Mouse (Mus musculus) limb, embryonic 14.5 days (tissue): Measurements from ENCODE around the gene Ly6g6d. TPM values are rescaled to one million over a fixed set of nuclear protein-coding genes. Genes with fewer than 3 reads are reported as not detected.

ENCODE experiments used
- ATAC-seq: fragments of 200-750 bp; cut with Nextera tagmentation; 2 replicates; pipeline ENCODE4 v1.8.0; 2017; ENCODE audit warnings: low read depth, moderate number of reproducible peaks, moderate TSS enrichment; ENCODE audit not compliant: low FRiP score
- DNase-seq: peaks from one replicate; pipeline ENCODE4 v3.0.0-alpha.2; 2015; ENCODE audit warnings: low spot score
- H3K27ac ChIP-seq: fragments of 300-500 bp; sonication (generic); replicated peaks from 2 replicates; pipeline ENCODE4 v1.5.1; 2014; ENCODE audit warnings: low read depth, mild to moderate bottlenecking, low read length, moderate library complexity, mixed read lengths
- H3K27me3 ChIP-seq: fragments of 300-500 bp; sonication (generic); 2 replicates; pipeline ENCODE4 v1.6.1; 2014; ENCODE audit warnings: low read length, mixed read lengths; ENCODE audit not compliant: control insufficient read depth, insufficient read depth
- H3K36me3 ChIP-seq: fragments of 300-500 bp; sonication (generic); 2 replicates; pipeline ENCODE4 v1.6.1; 2014; ENCODE audit warnings: mild to moderate bottlenecking, low read length, moderate library complexity, mixed read lengths; ENCODE audit not compliant: control insufficient read depth, insufficient read depth
- H3K4me1 ChIP-seq: fragments of 300-500 bp; sonication (generic); 2 replicates; pipeline ENCODE4 v1.6.1; 2014; ENCODE audit warnings: antibody characterized with exemption, low read length, mixed read lengths; ENCODE audit not compliant: control insufficient read depth, insufficient read depth
- H3K4me2 ChIP-seq: fragments of 300-500 bp; sonication (generic); replicated peaks from 2 replicates; pipeline ENCODE4 v1.6.1; 2014; ENCODE audit warnings: low read depth, mild to moderate bottlenecking, low read length, moderate library complexity; ENCODE audit not compliant: severe bottlenecking
- H3K4me3 ChIP-seq: fragments of 300-500 bp; sonication (generic); replicated peaks from 2 replicates; pipeline ENCODE4 v1.5.1; 2014; ENCODE audit warnings: low read length
- H3K9ac ChIP-seq: fragments of 300-500 bp; sonication (generic); 2 replicates; pipeline ENCODE4 v1.6.1; 2014; ENCODE audit warnings: mild to moderate bottlenecking, low read depth, low read length, moderate library complexity; ENCODE audit not compliant: severe bottlenecking
- H3K9me3 ChIP-seq: fragments of 300-500 bp; sonication (generic); 2 replicates; pipeline ENCODE4 v1.6.1; 2016; ENCODE audit warnings: low read length; ENCODE audit not compliant: control insufficient read depth
- POLR2A ChIP-seq: fragments of 200-500 bp; IDR thresholded peaks from 2 replicates; pipeline ENCODE4 v1.8.0; 2012; ENCODE audit warnings: inconsistent platforms, mild to moderate bottlenecking, moderate library complexity, borderline replicate concordance; ENCODE audit not compliant: insufficient read depth, insufficient read length; ENCODE audit errors: extremely low read depth
- WGBS: fragments of 180-500 bp; shearing (Covaris S2); extraction: QIAGEN DNeasy Blood & Tissue Kit; methylation state at CpG from one replicate; pipeline ENCODE4 v1.1.7; 2014; 5-methylcytosine and 5-hydroxymethylcytosine counted together
- polyA plus RNA-seq, 2 experiments: library from polyadenylated mRNA; depleted of rRNA in 1 of 2; stranded (reverse) in 1 of 2; unstranded in 1 of 2; fragments of >200 nt; fragmentation: Nextera tagmentation in 1 of 2; extraction: Ambion mirVana in 1 of 2; gene quantifications; 2 replicates each; pipeline versions ENCODE4 v1.2.1 to v1.2.3; 2012 to 2014

The Ly6g6d gene
- polyA plus RNA-seq, 2 experiments = 2.0 to 2.3 TPM

GRCm38 (mm10) chr17:35027277-35028068, 50.4 kb downstream of the Ly6g6d start, which contains the start of gene Sapcd1:
Gene Sapcd1, minus strand, starts transcription at chr17:35028016.
- Histone ChIP-seq H3K27ac (peak within 1 kb of the TSS; percentile 61), H3K4me2 (peak within 1 kb of the TSS; percentile 8; the same call in 1 of the 2 replicates), H3K4me3 (peak within 1 kb of the TSS; percentile 7), H3K27me3 (no peaks in the 10 kb centered on the region), H3K4me1 (peaks cover 13% of the 10 kb centered on the region; the same call in 1 of the 2 replicates), H3K9me3 (no peaks in the 10 kb centered on the region), H3K36me3 (no peaks in the 10 kb centered on the region), H3K9ac (0 out of 2 replicates have a peak within 1 kb of the TSS, but pooled peaks have one; percentile 34)
- WGBS = 34% methylated on average over 13 of the region's 13 CpGs
- TF ChIP-seq POLR2A = no peak
- ATAC-seq (peak; percentile 77), DNase-seq (peak; percentile 73)

DNA sequence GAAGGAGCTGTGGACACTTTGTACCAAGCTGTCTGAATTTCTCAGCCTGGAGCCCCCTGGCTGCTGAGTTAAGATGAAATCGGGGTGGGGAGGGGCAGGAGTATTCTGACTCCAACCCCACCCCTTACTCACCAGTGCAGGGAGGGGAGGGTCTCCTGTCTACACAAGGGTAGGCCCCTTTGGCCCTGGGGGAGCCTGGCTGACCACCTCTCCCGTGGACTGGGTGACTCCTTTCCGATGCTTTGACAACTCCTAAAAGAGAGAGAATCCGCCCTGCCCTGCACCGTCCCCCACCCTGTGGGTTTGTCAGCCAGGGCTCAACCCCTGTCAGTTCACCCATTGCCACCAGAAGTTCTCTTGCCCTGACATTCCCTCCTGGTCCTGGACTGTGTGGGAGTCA, 51.7 kb downstream of the Ly6g6d start:
- no peak for TF ChIP-seq POLR2A
- no peaks in the 10 kb centered on the region for H3K9me3 ChIP-seq
- DNase-seq (no peak), ATAC-seq (no peak)
- H3K27ac ChIP-seq = no peak overlapping the region
- H3K4me3 ChIP-seq = no peak overlapping the region
- 0 out of 2 replicates have a peak overlapping the region, but pooled peaks have one; percentile 3 for H3K4me2 ChIP-seq
- H3K9ac ChIP-seq = no peak overlapping the region; the same call in 1 of the 2 replicates
- no peaks in the 10 kb centered on the region for H3K27me3 ChIP-seq
- H3K4me1 ChIP-seq = peaks cover 18% of the 10 kb centered on the region
- no peaks in the 10 kb centered on the region for H3K36me3 ChIP-seq
- 76% methylated on average over 5 of the region's 5 CpGs for WGBS

- Histone ChIP-seq H3K27ac (no peak overlapping the region), H3K4me2 (no peak overlapping the region), H3K36me3 (no peaks in the 10 kb centered on the region), H3K9ac (no peak overlapping the region), H3K4me3 (no peak overlapping the region), H3K27me3 (no peaks in the 10 kb centered on the region), H3K4me1 (peaks cover 18% of the 10 kb centered on the region), H3K9me3 (no peaks in the 10 kb centered on the region)
- no peak for TF ChIP-seq POLR2A
- DNase-seq = no peak
- 85% methylated on average over 3 of the region's 10 CpGs for WGBS
- ATAC-seq = no peak
Observed at GRCm38 (mm10) chr17:35024691-35025488, 53.0 kb downstream of the Ly6g6d start.

- DNase-seq = no peak
- Histone ChIP-seq H3K27me3 (no peaks in the 10 kb centered on the region), H3K27ac (no peak overlapping the region), H3K4me3 (no peak overlapping the region), H3K9ac (no peak overlapping the region), H3K4me2 (no peak overlapping the region), H3K9me3 (no peaks in the 10 kb centered on the region), H3K4me1 (peaks cover 18% of the 10 kb centered on the region), H3K36me3 (no peaks in the 10 kb centered on the region)
- ATAC-seq = no peak
- 66% methylated on average over 13 of the region's 13 CpGs for WGBS
- no peak for TF ChIP-seq POLR2A
Observed at GRCm38 (mm10) chr17:35024261-35024660, 53.6 kb downstream of the Ly6g6d start.

- no peak for ATAC-seq
- Histone ChIP-seq H3K4me1 (peaks cover 18% of the 10 kb centered on the region), H3K27me3 (no peaks in the 10 kb centered on the region), H3K9ac (no peak overlapping the region), H3K27ac (no peak overlapping the region), H3K9me3 (no peaks in the 10 kb centered on the region), H3K4me3 (no peak overlapping the region), H3K36me3 (no peaks in the 10 kb centered on the region), H3K4me2 (no peak overlapping the region)
- TF ChIP-seq POLR2A = no peak
- no peak for DNase-seq
- WGBS = 69% methylated on average over 4 of the region's 4 CpGs
Observed at GRCm38 (mm10) chr17:35023756-35024155, 54.1 kb downstream of the Ly6g6d start.
